Mouse (Mus musculus) layer of hippocampus, postnatal 14 days (tissue): ENCODE results near the gene Sc5d. TPM values are rescaled to one million over a fixed set of nuclear protein-coding genes. Genes with fewer than 3 reads are reported as not detected.

Source experiments
- DNase-seq, 2 experiments: peaks; one replicate each; pipeline ENCODE4 v3.0.0; 2021 to 2022; ENCODE audit warnings: low spot score in 2 of 2, mixed read lengths in 1 of 2
- total RNA-seq, 2 experiments: library from RNA; stranded (reverse); gene quantifications; 2 replicates each; pipeline ENCODE4 v1.2.3; 2021

Sc5d gene
- total RNA-seq, 2 experiments from 2014 or later, result 61.7 to 68.2 TPM

DNA sequence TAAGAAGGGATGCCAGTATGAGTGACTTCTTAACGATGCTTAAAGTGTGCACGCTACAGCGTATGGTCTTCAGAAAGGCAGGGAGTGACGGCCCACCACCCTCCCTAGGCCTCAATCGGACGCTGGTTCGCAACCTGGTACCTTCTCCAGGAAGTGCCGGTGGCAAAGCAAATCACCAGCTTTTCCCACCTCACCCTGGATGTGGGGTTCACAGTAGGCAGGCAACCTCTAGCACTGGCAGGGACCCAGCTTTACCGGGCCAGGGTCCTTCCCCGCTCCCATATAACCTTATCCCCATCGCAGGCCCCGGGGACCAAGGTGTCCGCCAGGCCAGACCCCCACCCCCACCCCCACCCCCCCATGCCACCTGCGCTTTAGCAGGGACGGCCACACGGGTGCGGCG, 346 bp downstream of the Sc5d start:
- DNase-seq, result peak; percentile 18 to 22

GRCm38 (mm10) chr9:42260481-42260880, 3.6 kb downstream of the Sc5d start:
- no peak for DNase-seq

DNA sequence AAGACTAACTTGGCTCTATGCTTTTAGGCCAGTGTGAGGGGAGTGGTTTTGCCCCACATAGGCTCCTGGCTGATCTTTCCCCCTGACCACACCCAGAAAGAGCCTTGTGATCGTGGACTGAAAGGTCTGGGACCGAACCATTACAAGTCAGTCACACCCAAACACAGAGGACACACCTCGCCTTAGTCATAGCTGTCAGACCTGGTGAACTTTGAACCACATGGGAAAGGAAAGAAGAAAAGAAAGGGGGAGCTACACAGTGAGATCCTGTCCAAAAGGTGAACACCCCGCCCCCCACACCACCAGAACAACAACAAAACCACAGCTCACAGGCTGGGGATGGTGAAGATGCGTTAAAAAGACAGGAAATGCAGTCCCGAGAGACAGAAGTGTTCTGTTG, 14.9 kb downstream of the Sc5d start:
- no peak for DNase-seq

- DNase-seq, result no peak
Observed at GRCm38 (mm10) chr9:42246688-42247087, 17.4 kb downstream of the Sc5d start.

DNA sequence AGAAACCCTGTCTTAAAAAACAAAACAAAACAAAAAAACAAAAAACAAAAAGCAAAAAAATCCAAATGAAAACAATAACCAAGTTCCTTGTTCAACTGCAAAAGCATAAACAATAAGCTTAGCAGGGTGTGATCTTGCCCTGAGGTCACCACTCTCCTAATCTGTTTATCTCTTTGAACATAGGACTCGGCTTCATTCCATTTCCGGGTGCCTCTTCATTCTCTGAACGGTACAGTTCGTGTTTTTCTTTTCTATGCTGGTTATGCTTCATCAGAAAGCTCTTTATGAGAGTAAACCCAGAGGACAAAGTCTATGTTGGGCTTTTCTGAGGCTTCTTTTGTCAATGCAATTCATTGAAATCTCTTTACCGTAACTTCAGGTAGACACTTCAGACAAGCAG, 19.9 kb downstream of the Sc5d start:
- no peak for DNase-seq

GRCm38 (mm10) chr9:42241021-42241420, 23.0 kb downstream of the Sc5d start:
- peak in 1 of 2 experiments; percentile 18 for DNase-seq

DNA sequence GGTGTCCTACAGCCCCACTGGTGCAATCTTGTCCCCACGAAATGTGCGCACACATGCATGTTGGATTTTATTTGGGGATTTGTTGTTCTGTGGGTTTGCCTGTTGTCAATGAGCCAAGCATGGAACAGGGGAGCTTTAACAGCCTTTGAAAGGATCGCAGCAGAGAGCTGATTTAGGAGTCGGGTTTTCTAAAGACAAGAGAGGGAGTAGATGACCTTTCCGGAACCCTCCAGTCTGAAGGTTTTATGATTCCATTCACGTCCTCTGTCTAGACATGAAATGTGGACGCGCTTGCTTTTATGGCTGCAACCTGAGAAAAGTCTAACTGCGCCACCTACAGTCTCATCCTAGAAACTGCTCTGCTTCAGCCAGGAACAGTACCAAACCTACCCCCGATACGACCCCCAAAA, 23.5 kb downstream of the Sc5d start:
- peak; percentile 75 to 84 for DNase-seq

- DNase-seq, result no peak
Observed at GRCm38 (mm10) chr9:42238827-42239226, 25.2 kb downstream of the Sc5d start.

DNA sequence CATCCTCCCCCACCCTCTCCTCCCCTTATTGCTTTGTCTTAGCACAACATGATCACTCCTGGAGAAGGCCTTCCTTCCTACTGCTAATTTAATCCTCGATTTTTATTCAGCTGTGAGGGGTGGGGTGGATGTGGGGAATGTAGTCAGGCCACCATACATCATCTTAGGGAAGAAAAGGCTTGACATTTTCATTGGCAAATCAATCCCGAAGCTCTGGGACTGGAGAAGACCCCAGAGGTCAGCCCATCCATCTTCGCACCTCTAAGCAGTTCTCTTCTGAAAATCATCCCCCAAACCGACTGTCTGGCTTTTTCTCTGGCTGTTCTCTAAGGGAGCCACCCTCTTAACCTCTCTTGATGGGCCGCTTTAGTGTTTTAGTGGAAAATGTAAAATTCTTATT, 32.9 kb downstream of the Sc5d start:
- DNase-seq, result no peak

DNA sequence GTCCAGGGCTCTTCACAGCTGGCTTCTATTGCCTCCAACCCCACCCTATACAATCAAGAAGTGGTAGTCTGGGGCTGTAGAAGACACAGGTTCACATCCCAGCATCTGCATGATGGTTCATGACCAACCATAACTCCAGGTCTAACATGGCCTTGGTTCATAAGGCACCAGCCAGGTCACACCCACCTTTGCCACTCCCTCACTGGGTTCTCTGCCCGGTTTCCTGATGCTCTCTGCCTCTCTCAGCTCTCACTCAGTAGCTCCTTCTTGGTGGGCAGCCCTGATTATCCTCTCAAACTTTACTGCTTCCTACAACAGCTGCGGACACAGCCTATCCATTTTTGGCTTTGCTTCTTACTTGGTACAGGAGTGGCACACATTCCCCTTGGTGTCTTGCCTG, 33.7 kb downstream of the Sc5d start:
- DNase-seq, result no peak

GRCm38 (mm10) chr9:42229465-42230110, 34.5 kb downstream of the Sc5d start:
- no peak for DNase-seq

DNA sequence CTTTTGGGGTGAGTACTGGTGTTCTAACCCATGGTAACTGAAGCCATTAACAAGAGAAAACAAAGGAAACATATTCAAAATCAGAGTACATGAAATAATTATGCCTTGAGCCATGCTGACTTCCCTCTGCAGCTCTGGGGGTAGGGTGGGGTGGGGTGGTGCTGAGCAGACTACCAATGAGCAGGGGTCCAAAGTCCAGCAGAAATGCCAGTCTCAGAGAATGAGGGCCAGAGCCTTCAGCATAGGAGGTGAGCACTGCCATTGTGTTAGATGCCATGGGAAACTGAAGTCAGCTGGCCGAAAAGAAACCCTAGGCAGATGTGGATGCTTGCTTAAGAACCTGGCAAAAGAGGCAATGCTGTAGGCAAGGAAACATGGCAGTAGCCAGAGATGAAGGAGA, 36.3 kb downstream of the Sc5d start:
- DNase-seq, result no peak

- no peak for DNase-seq
Observed at GRCm38 (mm10) chr9:42219001-42219660, 44.9 kb downstream of the Sc5d start.

GRCm38 (mm10) chr9:42217685-42218084, 46.4 kb downstream of the Sc5d start:
- DNase-seq, result no peak

DNA sequence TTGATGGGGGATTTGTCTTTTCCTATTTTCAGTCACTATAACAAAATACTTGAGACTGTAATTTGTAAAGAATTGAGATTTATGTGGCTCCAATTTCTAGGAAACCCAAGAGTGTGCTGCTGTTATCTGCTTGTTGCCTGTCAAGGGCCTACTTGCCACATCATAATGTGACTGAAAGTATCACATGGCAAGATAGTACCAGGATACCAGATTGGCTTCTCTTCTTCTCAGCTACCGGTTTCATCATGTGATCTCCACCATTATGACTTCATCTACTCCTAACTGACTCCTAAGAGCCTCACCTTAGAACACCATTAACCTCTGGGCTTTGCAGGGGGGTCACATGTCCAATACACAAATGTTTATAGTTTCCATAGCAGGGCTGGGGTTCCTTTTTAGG, 49.9 kb downstream of the Sc5d start:
- DNase-seq, result no peak

GRCm38 (mm10) chr9:42213142-42213541, 50.9 kb downstream of the Sc5d start:
- DNase-seq, result no peak

DNA sequence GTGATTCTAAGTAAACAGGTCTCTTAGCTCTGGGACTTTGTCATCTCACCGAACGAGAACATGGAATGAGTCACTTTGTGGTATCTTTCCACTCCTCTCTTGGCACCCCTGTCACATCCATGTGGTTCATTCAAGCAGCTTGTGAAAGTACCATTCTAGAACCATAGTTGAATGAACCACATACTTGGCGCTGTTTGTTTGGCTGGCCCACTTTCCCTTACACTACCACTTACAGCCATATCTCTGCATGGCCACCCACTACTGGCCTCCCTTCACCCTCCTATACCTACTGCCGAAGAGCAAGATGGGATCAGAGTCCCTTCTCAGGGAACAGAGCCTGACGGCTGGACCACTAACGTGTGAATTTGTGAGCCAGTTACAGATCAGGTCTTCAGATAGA, 54.4 kb downstream of the Sc5d start:
- DNase-seq, result no peak

- peak in 1 of 2 experiments; percentile 60 for DNase-seq
Observed at GRCm38 (mm10) chr9:42208463-42208862, 55.6 kb downstream of the Sc5d start.

- DNase-seq, result no peak
Observed at GRCm38 (mm10) chr9:42206750-42207149, 57.3 kb downstream of the Sc5d start.

DNA sequence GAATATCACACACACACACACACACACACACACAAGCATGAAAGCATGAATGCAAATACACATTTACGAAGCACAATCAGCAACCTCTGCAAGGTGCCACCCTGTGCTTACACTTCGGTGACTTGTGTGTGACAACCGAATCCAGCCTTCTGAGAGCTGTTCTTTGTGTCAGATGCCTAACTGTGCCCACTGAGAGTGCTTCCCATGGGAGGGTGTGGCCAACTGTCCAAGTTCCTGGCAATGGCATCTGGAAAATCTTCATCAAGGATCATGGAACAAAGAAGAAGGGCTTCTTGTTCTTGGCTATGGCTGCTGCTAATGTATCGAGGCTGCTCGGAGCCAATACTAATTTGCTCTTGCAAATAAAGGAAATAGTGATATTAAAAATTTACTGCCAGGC, 61.8 kb downstream of the Sc5d start:
- DNase-seq, result no peak
